Mouse (Mus musculus) layer of hippocampus, adult 8-10 months (tissue): ENCODE data around the gene Rpl36. TPM values are rescaled to one million over a fixed set of nuclear protein-coding genes. Genes with fewer than 3 reads are reported as not detected.

Experiments used
- DNase-seq, 2 experiments: peaks; one replicate each; pipeline ENCODE4 v3.0.0; 2022; ENCODE audit warnings: low spot score in 2 of 2
- total RNA-seq, 4 experiments: library from RNA; stranded (reverse); gene quantifications; 2 replicates each; pipeline ENCODE4 v1.2.4; 2022

Rpl36 gene
- total RNA-seq, 4 experiments from 2014 or later = 286 to 457 (median 374) TPM

DNA sequence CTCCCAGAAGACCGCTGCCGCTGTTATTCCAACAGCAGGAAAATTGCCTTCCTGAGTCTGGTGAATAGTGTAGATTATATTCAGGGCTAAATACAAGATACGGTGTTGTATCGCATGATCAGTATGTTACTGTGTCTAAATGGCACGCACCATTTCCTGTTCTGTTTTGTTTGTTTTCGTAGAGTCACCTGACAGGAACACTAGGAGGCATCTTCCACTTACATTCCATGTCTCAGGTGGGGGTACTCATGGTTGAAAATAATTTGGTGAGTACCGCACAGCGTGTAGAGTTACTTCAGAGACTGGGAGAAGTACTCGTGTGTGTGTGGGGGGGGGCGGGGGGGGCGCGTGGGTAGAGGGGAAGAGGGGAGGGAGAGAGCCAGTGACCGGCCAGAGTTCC is 34.3 kb downstream of the Rpl36 start:
- DNase-seq = no peak

DNA sequence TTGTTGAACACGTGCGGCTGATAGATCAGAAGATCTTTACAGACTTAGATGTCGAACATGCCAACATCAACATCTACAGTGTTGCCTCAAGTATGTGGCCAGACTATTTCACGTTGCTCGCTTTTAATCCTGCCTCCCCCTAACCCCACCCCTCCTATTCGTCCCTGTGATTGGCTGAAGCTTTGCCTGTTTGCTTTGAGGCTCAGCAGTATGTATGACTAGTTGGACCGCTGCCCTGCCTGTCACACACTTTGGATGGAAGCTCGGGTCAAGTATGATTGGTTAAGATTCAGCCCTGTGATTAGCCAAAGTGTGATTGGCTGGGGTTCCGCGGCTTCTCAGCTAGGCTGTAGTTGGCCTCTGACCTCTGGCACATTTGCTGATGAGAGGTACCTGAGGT is 38.6 kb downstream of the Rpl36 start:
- DNase-seq = no peak

DNA sequence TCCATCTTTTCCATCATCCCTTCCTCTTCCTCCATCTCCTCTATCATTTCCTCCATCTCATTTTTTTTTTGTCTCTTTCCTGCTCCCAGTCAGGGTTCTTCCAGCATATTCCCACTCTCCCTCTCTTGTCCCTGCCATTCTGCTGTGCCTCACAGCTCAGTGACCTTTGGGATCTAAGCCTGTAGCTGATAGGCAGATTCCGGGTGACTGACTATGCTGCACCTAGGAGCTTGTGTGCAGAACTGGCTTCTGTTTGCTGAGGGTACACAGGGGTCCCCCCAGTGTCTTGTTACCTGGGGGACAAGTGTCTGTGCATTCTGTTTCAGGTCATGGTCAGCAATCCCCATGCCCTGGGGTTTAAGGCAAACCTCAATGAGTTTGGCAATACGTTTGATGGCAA is 41.6 kb downstream of the Rpl36 start:
- DNase-seq = no peak

DNA sequence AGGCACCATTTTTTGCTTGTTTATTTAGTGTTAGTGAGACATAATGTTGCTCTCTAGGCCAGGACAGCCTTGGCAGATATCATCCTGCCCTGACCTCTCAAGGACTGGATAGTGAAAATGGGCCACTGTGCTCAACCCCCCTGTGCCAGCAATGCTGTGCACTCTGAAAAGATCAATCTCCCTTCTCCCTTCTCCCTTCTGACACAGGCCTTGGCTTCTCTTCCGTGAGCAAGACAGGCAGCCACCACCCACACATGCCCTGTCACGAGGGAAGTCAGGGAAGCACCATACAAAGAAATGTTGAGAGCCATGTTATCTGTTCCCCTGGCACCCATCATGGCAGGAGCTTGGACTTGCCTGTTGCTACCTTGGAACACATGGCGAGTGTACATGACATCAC is 42.1 kb downstream of the Rpl36 start:
- DNase-seq = no peak

DNA sequence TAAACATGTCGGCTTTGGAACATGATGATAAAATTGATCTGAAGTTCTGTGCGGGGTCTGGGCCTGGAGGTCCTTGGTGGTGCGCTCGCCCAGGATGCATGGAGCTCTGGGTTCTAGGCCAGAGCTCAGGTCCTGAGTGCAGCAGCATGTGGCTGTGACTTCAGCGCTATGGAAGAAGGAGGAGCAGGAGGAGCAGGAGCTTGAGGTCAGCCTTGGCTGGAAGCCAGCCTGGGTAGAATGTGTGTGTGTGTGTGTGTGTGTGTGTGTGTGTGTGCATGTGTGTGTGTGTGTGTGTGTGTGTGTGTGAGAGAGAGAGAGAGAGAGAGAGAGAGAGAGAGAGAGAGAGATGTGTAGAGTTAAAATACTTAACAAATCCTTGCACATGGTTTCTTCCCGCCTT is 43.0 kb downstream of the Rpl36 start:
- no peak for DNase-seq

DNA sequence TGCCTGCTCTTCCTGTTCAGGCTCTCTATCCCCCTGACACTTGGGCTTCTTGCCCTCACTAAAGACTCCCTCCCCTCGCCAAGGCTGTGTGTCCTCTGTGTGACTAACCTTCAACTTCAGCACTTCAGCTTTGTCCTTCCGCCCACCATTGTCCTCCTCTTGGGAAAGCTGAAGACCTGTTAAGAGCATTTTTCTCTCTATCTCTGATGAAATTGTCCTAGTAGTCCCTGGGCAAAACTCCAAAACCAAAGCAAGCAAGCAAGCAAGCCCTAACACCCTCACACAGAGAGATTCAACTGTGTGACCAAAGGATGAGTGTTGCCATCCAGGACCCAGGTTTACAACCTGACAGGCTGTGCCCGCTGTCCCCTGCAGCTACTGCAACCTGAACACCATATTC is 50.4 kb downstream of the Rpl36 start:
- DNase-seq = no peak

Other genes with a start within 250 kb of the Rpl36 start
- 100 to 1,000 TPM; 605 to 694 (median 657) TPM for gene Ptprs, start 136.9 kb upstream of the Rpl36 start, total RNA-seq
- gene Znrf4, start 101.0 kb upstream of the Rpl36 start, total RNA-seq = not detected
- 1 to 10 TPM in 3 of 4 experiments, under 1 TPM in 1; 0.71 to 5.3 (median 3.7) TPM for gene Gm20219, start 59.0 kb upstream of the Rpl36 start, total RNA-seq
- gene Safb2, start 28.8 kb upstream of the Rpl36 start, total RNA-seq = 100 to 1,000 TPM; 122 to 182 (median 154) TPM
- gene Safb, start 28.6 kb upstream of the Rpl36 start, total RNA-seq = 100 to 1,000 TPM; 149 to 168 (median 159) TPM
- 100 to 1,000 TPM; 138 to 161 (median 146) TPM for gene 2410015M20Rik, start 3.6 kb upstream of the Rpl36 start, total RNA-seq
- 10 to 100 TPM; 56.0 to 64.2 (median 59.3) TPM for gene Lonp1, start 13.5 kb downstream of the Rpl36 start, total RNA-seq
- 1 to 10 TPM in 2 of 4 experiments, under 1 TPM in 2; 0.48 to 1.8 (median 1.2) TPM for gene Catsperd, start 14.7 kb downstream of the Rpl36 start, total RNA-seq
- gene Ranbp3, start 59.9 kb downstream of the Rpl36 start, total RNA-seq = 10 to 100 TPM; 89.0 to 93.5 (median 93.0) TPM
- gene Ndufa11, start 104.4 kb downstream of the Rpl36 start, total RNA-seq = 100 to 1,000 TPM; 161 to 224 (median 198) TPM
- 10 to 100 TPM; 10.3 to 15.4 (median 12.5) TPM for gene Vmac, start 104.6 kb downstream of the Rpl36 start, total RNA-seq
- gene Nrtn, start 144.1 kb downstream of the Rpl36 start, total RNA-seq = 1 to 10 TPM; 2.3 to 3.3 (median 2.6) TPM
- 10 to 100 TPM; 65.0 to 75.5 (median 71.4) TPM for gene Dus3l, start 151.3 kb downstream of the Rpl36 start, total RNA-seq
- gene Prr22, start 156.8 kb downstream of the Rpl36 start, total RNA-seq = 1 to 10 TPM in 3 of 4 experiments, under 1 TPM in 1; 0.68 to 1.8 (median 1.6) TPM
- 1 to 10 TPM; 4.3 to 6.0 (median 5.0) TPM for gene Rfx2, start 217.6 kb downstream of the Rpl36 start, total RNA-seq